ENCODE assay signal across 23 mouse cellular contexts in the genomic region with DNA sequence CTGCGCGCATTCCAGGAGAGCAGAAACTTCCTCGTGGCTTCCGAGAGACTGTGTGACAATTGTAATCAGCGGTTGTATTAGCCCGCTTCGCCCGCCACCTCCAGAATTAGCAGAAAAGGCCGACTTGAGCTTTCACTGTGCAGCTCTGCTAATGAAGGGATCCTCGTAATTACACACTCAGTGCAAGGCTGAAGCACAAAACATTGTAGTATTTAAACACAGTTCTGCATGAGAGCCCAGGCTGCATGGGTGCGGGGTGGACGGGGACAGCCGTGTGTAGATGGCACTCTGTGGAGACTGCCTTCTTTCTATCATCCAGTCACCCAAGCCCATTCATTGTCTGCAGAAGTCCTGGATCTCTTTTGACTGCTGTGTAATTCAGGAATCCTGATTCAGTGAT.
DNase-seq lines count a peak whose midpoint lies in the region; ATAC-seq and TF ChIP-seq lines count a peak whose summit lies in the region.
"Had no signal": no experiment of that assay in that cellular context is flagged by ENCODE, and none has a peak within 500 bp of the region (broad histone marks: within the 10 kb centered on the region; RNA-seq: fewer than 3 reads in every experiment).

No protein-coding gene starts in this region.

- no peaks in the 10 kb centered on the region for H3K27me3 ChIP-seq in forebrain, embryonic 12.5 days
- H3K27me3 ChIP-seq in forebrain, embryonic 15.5 days, result no peaks in the 10 kb centered on the region
- H3K27me3 ChIP-seq in hindbrain, postnatal 0 days (ENCODE audit: insufficient read depth, low read length), result no peaks in the 10 kb centered on the region
- H3K27me3 ChIP-seq in hindbrain, embryonic 11.5 days (ENCODE audit: control insufficient read depth, insufficient read depth, low read length), result no peaks in the 10 kb centered on the region
- H3K27me3 ChIP-seq in forebrain, embryonic 16.5 days (replicated peaks; ENCODE audit: control insufficient read depth, insufficient read depth, low read length), result no peaks in the 10 kb centered on the region
- H3K27me3 ChIP-seq in liver, postnatal 0 days (ENCODE audit: insufficient read depth, low read length), result no peaks in the 10 kb centered on the region
- H3K27me3 ChIP-seq: embryonic facial prominence, embryonic 15.5 days; heart, embryonic 15.5 days; Patski had no signal

- H3K4me3 ChIP-seq in forebrain, embryonic 12.5 days (replicated peaks), result no peak overlapping the region
- H3K4me3 ChIP-seq in forebrain, embryonic 15.5 days, result no peak overlapping the region
- H3K4me3 ChIP-seq in hindbrain, postnatal 0 days (ENCODE audit: low read length), result no peak overlapping the region
- H3K4me3 ChIP-seq in hindbrain, embryonic 11.5 days (ENCODE audit: low read depth, low read length), result no peak overlapping the region
- H3K4me3 ChIP-seq in forebrain, embryonic 16.5 days (replicated peaks; ENCODE audit: low read length), result no peak overlapping the region
- no peak overlapping the region for H3K4me3 ChIP-seq in liver, postnatal 0 days (ENCODE audit: low read depth, low read length)
- H3K4me3 ChIP-seq: embryonic facial prominence, embryonic 15.5 days; erythroblast, embryonic 14.5 days; heart, adult 2 months; heart, embryonic 15.5 days had no signal

- no peak overlapping the region for H3K9ac ChIP-seq in forebrain, embryonic 12.5 days
- no peak overlapping the region for H3K9ac ChIP-seq in forebrain, embryonic 15.5 days (replicated peaks)
- no peak overlapping the region for H3K9ac ChIP-seq in hindbrain, postnatal 0 days (replicated peaks; ENCODE audit: low read length)
- no peak overlapping the region for H3K9ac ChIP-seq in hindbrain, embryonic 11.5 days (ENCODE audit: low read depth, low read length)
- no peak overlapping the region for H3K9ac ChIP-seq in forebrain, embryonic 16.5 days (replicated peaks; ENCODE audit: low read depth, low read length)
- no peak overlapping the region for H3K9ac ChIP-seq in liver, postnatal 0 days (replicated peaks)
- H3K9ac ChIP-seq: embryonic facial prominence, embryonic 15.5 days; heart, embryonic 15.5 days had no signal

- TF ChIP-seq EP300 in liver, postnatal 0 days (IDR thresholded peaks at IDR 0.05; ENCODE audit: low read depth), result no peak

- no peak overlapping the region for H3K4me2 ChIP-seq in forebrain, embryonic 12.5 days
- no peak overlapping the region for H3K4me2 ChIP-seq in forebrain, embryonic 15.5 days (replicated peaks)
- H3K4me2 ChIP-seq in hindbrain, postnatal 0 days (ENCODE audit: low read depth, low read length), result no peak overlapping the region
- no peak overlapping the region for H3K4me2 ChIP-seq in hindbrain, embryonic 11.5 days (replicated peaks; ENCODE audit: low read depth, low read length)
- no peak overlapping the region for H3K4me2 ChIP-seq in forebrain, embryonic 16.5 days (ENCODE audit: low read length)
- H3K4me2 ChIP-seq in liver, postnatal 0 days (ENCODE audit: low read depth, low read length), result no peak overlapping the region
- H3K4me2 ChIP-seq: embryonic facial prominence, embryonic 15.5 days; heart, embryonic 11.5 days; heart, embryonic 15.5 days had no signal

- peaks cover 12% of the 10 kb centered on the region for H3K4me1 ChIP-seq in forebrain, embryonic 12.5 days
- peaks cover 17% of the 10 kb centered on the region; the same call in 1 of the 2 replicates for H3K4me1 ChIP-seq in forebrain, embryonic 15.5 days
- H3K4me1 ChIP-seq in hindbrain, postnatal 0 days (ENCODE audit: insufficient read depth, low read length), result peaks cover 6% of the 10 kb centered on the region; the same call in 1 of the 2 replicates
- H3K4me1 ChIP-seq in hindbrain, embryonic 11.5 days (replicated peaks; ENCODE audit: control insufficient read depth, insufficient read depth, low read length), result no peaks in the 10 kb centered on the region
- H3K4me1 ChIP-seq in forebrain, embryonic 16.5 days (replicated peaks; ENCODE audit: control insufficient read depth, insufficient read depth, low read length), result peaks cover 13% of the 10 kb centered on the region
- H3K4me1 ChIP-seq in liver, postnatal 0 days (ENCODE audit: insufficient read depth), result no peaks in the 10 kb centered on the region
- H3K4me1 ChIP-seq: embryonic facial prominence, embryonic 15.5 days had no signal

- no peaks in the 10 kb centered on the region for H3K36me3 ChIP-seq in forebrain, embryonic 12.5 days (replicated peaks)
- no peaks in the 10 kb centered on the region for H3K36me3 ChIP-seq in forebrain, embryonic 15.5 days
- H3K36me3 ChIP-seq in hindbrain, postnatal 0 days (ENCODE audit: insufficient read depth, low read length), result no peaks in the 10 kb centered on the region
- no peaks in the 10 kb centered on the region for H3K36me3 ChIP-seq in hindbrain, embryonic 11.5 days (ENCODE audit: control insufficient read depth, insufficient read depth, low read length)
- H3K36me3 ChIP-seq in forebrain, embryonic 16.5 days (ENCODE audit: control insufficient read depth, insufficient read depth), result no peaks in the 10 kb centered on the region
- no peaks in the 10 kb centered on the region for H3K36me3 ChIP-seq in liver, postnatal 0 days (replicated peaks; ENCODE audit: insufficient read depth, low read length)
- H3K36me3 ChIP-seq: embryonic facial prominence, embryonic 15.5 days; heart, embryonic 15.5 days had no signal

- H3K27ac ChIP-seq in forebrain, embryonic 12.5 days, result no peak overlapping the region
- no peak overlapping the region for H3K27ac ChIP-seq in forebrain, embryonic 15.5 days (replicated peaks)
- H3K27ac ChIP-seq in hindbrain, postnatal 0 days, result no peak overlapping the region
- no peak overlapping the region for H3K27ac ChIP-seq in hindbrain, embryonic 11.5 days (ENCODE audit: low read depth, low read length)
- H3K27ac ChIP-seq in forebrain, embryonic 16.5 days (ENCODE audit: low read length), result no peak overlapping the region
- H3K27ac ChIP-seq in liver, postnatal 0 days (ENCODE audit: low read depth), result no peak overlapping the region
- H3K27ac ChIP-seq: embryonic facial prominence, embryonic 15.5 days; heart, adult 2 months; heart, embryonic 15.5 days had no signal

- no peak for TF ChIP-seq CTCF in hindbrain, postnatal 0 days (IDR thresholded peaks at IDR 0.05; ENCODE audit: low read depth)
- no peak for TF ChIP-seq CTCF in liver, postnatal 0 days (IDR thresholded peaks at IDR 0.05; ENCODE audit: low read depth)

- 0 out of 2 replicates have a peak, but pooled peaks have one; percentile 46 for ATAC-seq in forebrain, embryonic 12.5 days (ENCODE audit: low FRiP score)
- ATAC-seq in forebrain, embryonic 15.5 days (replicated peaks), result no peak
- no peak for ATAC-seq in hindbrain, postnatal 0 days
- no peak for ATAC-seq in hindbrain, embryonic 11.5 days (ENCODE audit: low FRiP score)
- peak; percentile 56; the same call in 1 of the 2 replicates for ATAC-seq in forebrain, embryonic 16.5 days
- ATAC-seq in liver, postnatal 0 days, result no peak
- ATAC-seq: activated CD4-positive, CD25-positive, alpha-beta regulatory T cell, adult 4 months; hindbrain, embryonic 16.5 days; Patski had no signal

- H3K9me3 ChIP-seq in forebrain, embryonic 12.5 days, result no peaks in the 10 kb centered on the region
- no peaks in the 10 kb centered on the region for H3K9me3 ChIP-seq in forebrain, embryonic 15.5 days
- no peaks in the 10 kb centered on the region for H3K9me3 ChIP-seq in hindbrain, postnatal 0 days (ENCODE audit: low read length)
- no peaks in the 10 kb centered on the region for H3K9me3 ChIP-seq in hindbrain, embryonic 11.5 days (ENCODE audit: control insufficient read depth, low read length)
- H3K9me3 ChIP-seq in forebrain, embryonic 16.5 days (ENCODE audit: control insufficient read depth, low read length), result no peaks in the 10 kb centered on the region
- H3K9me3 ChIP-seq in liver, postnatal 0 days (ENCODE audit: low read length), result no peaks in the 10 kb centered on the region
- H3K9me3 ChIP-seq: embryonic facial prominence, embryonic 15.5 days; heart, embryonic 15.5 days had no signal

- 46% methylated on average over 13 of the region's 13 CpGs for WGBS in forebrain, embryonic 12.5 days
- WGBS in forebrain, embryonic 15.5 days, result 20% methylated on average over 13 of the region's 13 CpGs
- WGBS in hindbrain, postnatal 0 days, result 66% methylated on average over 13 of the region's 13 CpGs
- 84% methylated on average over 13 of the region's 13 CpGs for WGBS in hindbrain, embryonic 11.5 days
- WGBS in forebrain, embryonic 16.5 days, result 25% methylated on average over 13 of the region's 13 CpGs
- WGBS in liver, postnatal 0 days (ENCODE audit: insufficient replicate concordance), result 75% methylated on average over 13 of the region's 13 CpGs

- DNase-seq in hindbrain, postnatal 0 days (ENCODE audit: low spot score), result peak; percentile 28
- DNase-seq in hindbrain, embryonic 11.5 days (ENCODE audit: low spot score), result no peak
- peak; percentile 45 for DNase-seq in Muller cell, postnatal 12 days (ENCODE audit: inconsistent ontology term)
- DNase-seq in cerebellum, adult 18-20 months, result no peak
- DNase-seq in liver, postnatal 0 days, result no peak
- DNase-seq: adrenal gland, postnatal 14 days; cerebellum, adult 8-10 months; cerebellum, postnatal 14 days; embryo, embryonic 11 days; gastrocnemius, postnatal 10 days; heart, adult 2 months; heart, postnatal 14 days; kidney, adult 11 months had no signal

Comparison
In these comparisons a context has a peak if more than half of its experiments do, and no peak if none do; other contexts are left out.
1. ATAC-seq: peak in forebrain, embryonic 12.5 days (single experiment) and forebrain, embryonic 16.5 days (single experiment); none in forebrain, embryonic 15.5 days (single experiment), hindbrain, postnatal 0 days (single experiment), hindbrain, embryonic 11.5 days (single experiment) and liver, postnatal 0 days (single experiment).
2. DNase-seq: peak in hindbrain, postnatal 0 days (single experiment) and Muller cell, postnatal 12 days (single experiment); none in hindbrain, embryonic 11.5 days (single experiment), cerebellum, adult 18-20 months (0 of 2) and liver, postnatal 0 days (single experiment).